Mouse (Mus musculus): Measurements from ENCODE around the gene Gpr142.

Gene Gpr142

GRCm38 (mm10) chr11:114798624-114799023 is at the start of gene Gpr142:
TSS of gene Gpr142 (plus strand) at chr11:114798924.
- no peak for DNase-seq (ENCODE audit: low spot score in 2 of 2)

- DNase-seq (ENCODE audit: low spot score in 2 of 2), result peak in 1 of 2 experiments; percentile 54
These were observed 33.6 kb upstream of the Gpr142 start, which contains the start of gene Kif19a for GRCm38 (mm10) chr11:114764820-114765818. TSS of gene Kif19a (plus strand) at chr11:114765388.

DNA sequence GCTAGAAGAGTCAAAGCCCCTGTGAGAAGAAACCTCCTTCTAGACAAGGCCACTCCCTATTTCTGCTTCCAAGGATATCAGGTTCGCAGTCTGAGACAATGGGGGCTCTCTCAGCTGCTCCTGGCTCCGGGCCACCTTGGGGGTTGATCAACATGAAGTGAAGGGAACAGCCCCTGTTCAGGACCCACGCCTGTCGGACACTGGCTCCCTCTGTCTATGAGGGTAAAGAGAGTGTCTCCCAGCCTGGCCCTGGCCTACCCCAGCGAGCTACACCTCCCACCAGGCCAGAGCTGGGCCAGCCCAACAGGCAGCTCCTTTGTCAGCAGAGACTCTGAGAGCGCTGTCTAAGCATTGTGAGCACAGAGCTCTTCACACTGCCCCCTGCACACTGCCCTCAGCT is 28.8 kb upstream of the Gpr142 start:
- peak in 1 of 2 experiments; percentile 44 for DNase-seq (ENCODE audit: low spot score in 2 of 2)

- no peak for DNase-seq (ENCODE audit: low spot score in 2 of 2)
These were observed 26.8 kb upstream of the Gpr142 start for GRCm38 (mm10) chr11:114771896-114772295.

- no peak for DNase-seq (ENCODE audit: low spot score in 2 of 2)
These were observed 18.6 kb upstream of the Gpr142 start for GRCm38 (mm10) chr11:114780076-114780475.

DNA sequence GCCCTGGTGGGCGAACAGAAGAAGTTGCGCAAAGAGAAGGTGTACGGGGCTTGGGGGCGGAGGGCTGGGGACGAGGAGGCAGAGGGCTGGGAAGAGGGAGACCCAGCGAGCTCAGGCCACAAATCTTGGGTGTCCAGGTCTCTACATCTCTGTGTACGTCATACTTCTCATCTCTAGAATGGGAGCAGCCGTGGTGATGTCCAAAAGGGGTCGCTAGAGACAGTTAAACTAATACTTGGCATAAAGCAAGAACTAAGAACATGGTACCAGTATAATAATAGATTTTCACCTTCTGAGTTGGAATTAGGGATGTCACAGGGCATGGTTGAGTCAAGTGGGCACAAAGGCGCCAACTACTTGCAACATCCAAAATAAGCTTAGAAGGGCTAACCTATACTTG is 12.8 kb upstream of the Gpr142 start:
- no peak for DNase-seq (ENCODE audit: low spot score in 2 of 2)

GRCm38 (mm10) chr11:114786326-114786725 is 12.4 kb upstream of the Gpr142 start:
- DNase-seq (ENCODE audit: low spot score in 2 of 2), result peak; percentile 72 to 73

- DNase-seq (ENCODE audit: low spot score in 2 of 2), result no peak
These were observed 11.1 kb upstream of the Gpr142 start for GRCm38 (mm10) chr11:114787611-114788010.

DNA sequence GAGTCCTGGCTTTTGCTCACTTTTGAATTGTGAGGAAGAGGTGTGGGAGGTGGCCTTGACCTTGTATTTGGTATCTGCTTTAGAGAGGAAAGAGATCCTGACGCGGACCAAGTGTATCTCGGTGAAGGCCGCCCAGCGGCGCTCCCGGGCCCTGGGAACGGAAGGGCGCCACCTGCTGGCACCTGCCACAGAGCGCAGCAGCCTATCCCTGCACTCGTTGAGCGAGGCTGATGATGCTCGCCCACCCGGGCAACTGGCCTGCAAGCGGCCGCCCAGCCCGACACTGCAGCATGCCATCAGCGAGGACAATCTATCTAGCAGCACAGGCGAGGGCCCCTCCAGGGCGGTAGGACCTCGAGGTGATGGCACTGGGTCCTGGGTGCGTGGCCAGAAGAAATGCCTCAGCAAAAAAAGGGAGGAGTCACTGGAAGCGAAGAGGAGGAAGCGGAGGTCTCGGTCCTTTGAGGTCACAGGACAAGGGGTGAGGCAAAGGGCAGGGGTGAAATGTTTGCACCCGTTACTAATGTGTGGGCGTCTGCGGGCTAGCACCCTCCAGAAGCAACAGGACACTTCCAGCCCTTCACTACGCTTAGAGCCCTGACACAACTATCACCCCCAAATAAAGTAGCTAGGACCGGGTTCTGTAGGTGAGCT is 9.5 kb upstream of the Gpr142 start:
- DNase-seq (ENCODE audit: low spot score in 2 of 2), result peak; percentile 80 to 89

GRCm38 (mm10) chr11:114789716-114790115 is 9.0 kb upstream of the Gpr142 start:
- no peak for DNase-seq (ENCODE audit: low spot score in 2 of 2)

GRCm38 (mm10) chr11:114790171-114790570 is 8.6 kb upstream of the Gpr142 start:
- DNase-seq (ENCODE audit: low spot score in 2 of 2), result no peak

- DNase-seq (ENCODE audit: low spot score in 2 of 2), result no peak
These were observed 7.9 kb upstream of the Gpr142 start for GRCm38 (mm10) chr11:114790841-114791240.

GRCm38 (mm10) chr11:114791351-114791889 is 7.3 kb upstream of the Gpr142 start:
- peak in 1 of 2 experiments; percentile 58 for DNase-seq (ENCODE audit: low spot score in 2 of 2)

DNA sequence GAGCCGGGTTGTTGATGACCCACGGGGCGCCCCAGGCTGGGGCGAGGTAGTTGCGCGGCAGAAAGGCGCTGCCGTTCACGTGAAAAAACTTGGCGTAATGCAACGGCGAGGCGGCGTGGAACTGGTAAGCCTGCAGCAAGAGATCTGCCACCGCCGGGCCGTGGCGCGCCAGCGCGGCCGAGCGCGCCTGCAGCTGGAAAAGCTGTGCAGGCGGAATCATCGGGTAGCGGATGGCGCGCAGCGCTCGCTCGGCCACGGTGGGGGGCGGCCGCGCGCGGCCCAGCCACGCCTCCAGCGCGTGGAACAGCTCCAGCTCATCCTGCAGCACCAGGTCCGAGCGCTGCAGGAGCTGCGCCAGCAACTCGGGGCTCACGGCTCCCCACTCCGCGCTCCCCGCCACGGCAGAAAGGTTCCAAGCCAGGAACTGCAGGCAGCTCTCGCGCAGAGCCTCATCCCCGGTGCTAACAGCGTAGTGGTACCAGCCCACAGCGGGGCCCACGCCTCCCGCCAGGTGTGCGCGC is 6.8 kb upstream of the Gpr142 start:
- DNase-seq (ENCODE audit: low spot score in 2 of 2), result peak; percentile 72

- DNase-seq (ENCODE audit: low spot score in 2 of 2), result peak; percentile 71 to 78
These were observed 5.7 kb upstream of the Gpr142 start for GRCm38 (mm10) chr11:114792931-114793494.

DNA sequence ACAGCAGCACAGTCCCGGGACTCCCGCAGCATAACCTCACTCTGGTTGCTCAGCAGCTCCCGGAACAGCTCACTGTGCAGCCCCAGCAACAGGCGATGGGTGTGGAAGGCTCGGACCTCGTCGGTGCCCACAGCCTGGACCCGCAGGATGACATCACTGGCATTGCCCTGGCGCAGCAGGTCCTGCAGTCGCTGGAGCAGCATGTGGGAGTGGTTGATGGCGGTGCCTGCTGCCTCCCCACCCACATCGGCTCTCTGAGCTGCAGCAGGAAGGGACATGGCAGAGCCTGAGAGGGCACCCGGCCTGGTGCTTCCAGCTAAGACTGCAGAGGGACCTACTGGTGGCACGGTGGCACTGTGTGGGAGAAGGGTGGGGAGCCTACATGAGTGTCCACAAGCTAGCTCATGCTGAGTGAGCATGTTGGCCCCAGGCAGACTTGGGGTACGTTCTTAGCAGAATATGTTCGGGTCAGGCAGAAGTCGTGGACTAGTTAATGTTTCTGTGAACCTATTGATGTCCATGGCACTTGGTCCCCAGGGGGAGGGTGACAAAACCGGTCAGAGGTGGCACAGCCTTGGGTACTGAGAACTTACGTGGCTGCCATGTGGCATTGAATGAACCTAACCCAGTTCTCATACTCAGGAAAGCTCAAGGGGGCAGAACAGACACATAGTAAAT is 4.7 kb upstream of the Gpr142 start:
- DNase-seq (ENCODE audit: low spot score in 2 of 2), result peak in 1 of 2 experiments; percentile 62

DNA sequence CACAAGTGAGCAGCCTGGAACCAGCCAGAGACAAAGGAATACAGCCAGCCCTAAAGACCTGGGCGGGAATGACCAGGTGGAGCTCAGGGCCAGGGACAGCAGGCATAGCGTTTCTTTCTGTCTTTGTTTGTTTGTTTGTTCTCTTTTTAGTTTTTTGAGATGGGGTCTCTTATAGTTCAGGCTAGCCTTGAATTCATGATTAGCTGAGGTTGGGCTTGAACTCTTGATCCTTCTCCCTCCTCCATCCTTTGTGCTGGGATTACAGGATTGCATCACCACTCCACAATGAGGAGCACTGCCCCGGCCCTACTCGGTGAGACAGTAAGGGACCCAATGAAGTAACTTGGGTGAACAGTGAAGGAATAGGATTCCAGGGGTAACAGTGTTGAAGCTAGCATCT is 4.0 kb upstream of the Gpr142 start:
- no peak for DNase-seq (ENCODE audit: low spot score in 2 of 2)

DNA sequence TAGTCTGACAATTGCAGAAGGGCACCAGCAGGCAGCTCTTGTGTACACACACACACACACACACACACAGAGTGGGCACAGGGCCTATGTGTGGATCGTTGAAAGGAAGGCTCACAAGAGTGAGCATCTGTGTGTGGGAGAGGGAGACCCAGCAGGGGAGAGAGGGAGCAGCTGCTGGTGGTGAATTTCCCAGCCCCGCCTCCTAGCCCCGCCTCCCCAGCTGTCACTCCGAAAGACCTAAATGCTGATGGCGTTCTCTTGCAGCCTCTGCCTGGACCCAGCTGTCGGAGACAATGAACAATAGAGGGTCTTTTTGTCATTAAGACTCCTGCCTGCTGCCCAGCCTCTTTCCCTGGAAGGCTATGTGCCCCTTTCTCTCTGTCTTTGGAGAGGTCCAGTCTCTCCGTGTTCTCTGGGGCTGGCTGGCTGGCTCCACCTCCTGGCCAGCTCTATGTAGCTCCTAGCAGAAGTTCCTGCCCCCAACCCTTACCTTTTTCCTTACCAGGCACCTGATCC is 3.4 kb upstream of the Gpr142 start:
- peak; percentile 96 to 98 for DNase-seq (ENCODE audit: low spot score in 2 of 2)

- DNase-seq (ENCODE audit: low spot score in 2 of 2), result peak; percentile 85 to 89
These were observed 2.8 kb upstream of the Gpr142 start, which contains the start of gene Btbd17 for GRCm38 (mm10) chr11:114795848-114796322. TSS of gene Btbd17 (minus strand) at chr11:114795945.

DNA sequence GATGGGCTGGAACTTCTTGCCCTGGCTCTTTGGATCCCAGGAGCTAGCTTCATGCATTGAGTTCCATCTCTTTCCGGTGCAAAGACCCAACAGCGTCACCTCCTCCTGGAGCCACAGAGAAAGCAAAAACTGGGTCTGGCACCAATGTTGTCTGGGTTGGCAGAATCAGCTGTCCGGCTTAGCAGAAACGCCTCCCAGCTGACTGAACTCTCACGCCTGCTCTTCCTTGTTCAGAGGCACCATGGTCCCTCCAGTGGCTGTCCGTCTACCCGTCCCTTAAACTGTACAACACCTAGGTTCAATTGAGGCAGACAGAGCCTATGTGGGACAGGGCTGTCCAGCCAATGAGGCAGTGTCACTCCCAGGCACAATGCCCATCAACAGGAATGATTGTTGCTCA is 1.5 kb upstream of the Gpr142 start:
- DNase-seq (ENCODE audit: low spot score in 2 of 2), result no peak

- DNase-seq (ENCODE audit: low spot score in 2 of 2), result no peak
These were observed 743 bp upstream of the Gpr142 start for GRCm38 (mm10) chr11:114797981-114798380.
